Mouse (Mus musculus): ENCODE data around the gene Fam19a2. TPM values are rescaled to one million over a fixed set of nuclear protein-coding genes. Genes with fewer than 3 reads are reported as not detected.
A peak's percentile ranks its signal among the peaks of the same experiment; 100 is the strongest.

The Fam19a2 gene
- total RNA-seq, 1 experiment = 0.27 TPM

DNA sequence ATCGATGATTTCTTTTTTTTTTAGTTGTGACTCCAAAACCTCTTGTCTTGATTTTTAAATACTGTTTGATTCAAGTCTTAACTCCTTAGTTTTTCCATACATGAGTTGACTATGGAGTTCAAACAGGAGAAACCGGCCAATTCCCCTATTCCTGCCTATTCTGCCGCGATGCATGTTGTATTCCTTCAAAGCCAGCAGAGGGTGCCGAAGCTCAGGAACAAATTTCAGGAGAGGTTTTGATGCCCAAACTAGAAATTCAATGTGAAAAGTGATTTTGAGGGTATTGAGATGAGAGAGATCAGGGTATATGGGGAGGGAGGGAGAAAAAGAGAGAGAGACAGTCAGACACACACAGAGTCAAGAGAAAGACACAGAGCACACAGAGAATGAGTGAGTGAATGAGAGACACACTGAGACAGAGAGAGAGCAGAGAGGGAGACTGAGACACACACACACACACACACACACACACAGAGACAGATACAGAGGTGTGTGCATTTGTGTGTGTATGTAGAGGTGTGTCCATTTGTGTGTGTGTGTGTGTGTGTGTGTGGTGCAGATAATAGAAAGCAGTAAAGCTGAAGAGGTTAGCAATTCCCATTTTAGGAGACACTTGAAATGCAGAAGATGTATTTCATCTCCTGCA is 78.9 kb downstream of the Fam19a2 start:
- Histone ChIP-seq H3K36me3 (ENCODE audit: control insufficient read depth, insufficient read depth, low read length, poor library complexity, severe bottlenecking) (no peaks in the 10 kb centered on the region), H3K4me3 (ENCODE audit: insufficient read depth in 1 of 2, low read depth in 1 of 2, low read length in 2 of 2, poor library complexity in 1 of 2, severe bottlenecking in 1 of 2) (no peak overlapping the region), H3K4me1 (ENCODE audit: control insufficient read depth in 2 of 2, insufficient read depth in 2 of 2, low read length in 2 of 2, poor library complexity in 1 of 2) (no peaks in the 10 kb centered on the region), H3K27ac (ENCODE audit: insufficient read depth, low read depth, low read length, poor library complexity, severe bottlenecking) (no peak overlapping the region), H3K9me3 (ENCODE audit: control insufficient read depth, insufficient read depth, low read depth, low read length) (no peaks in the 10 kb centered on the region), H3K9ac (ENCODE audit: insufficient read depth, low read depth, low read length, poor library complexity, severe bottlenecking) (no peak overlapping the region)
- in situ Hi-C loops (cut with MboI; ENCODE audit: low sequenced_read_pairs in 2 of 2, unreplicated experiment in 2 of 2) = no loop called here
- peak; percentile 17 for DNase-seq (ENCODE audit: low read depth, low spot score)
- TF ChIP-seq ZC3H11A (IDR thresholded peaks at IDR 0.05; ENCODE audit: borderline replicate concordance, low read depth, low read length) = no peak
- TF ChIP-seq CHD2 (IDR thresholded peaks at IDR 0.05; ENCODE audit: low read depth, low read length) = no peak
- TF ChIP-seq HCFC1 (IDR thresholded peaks at IDR 0.05; ENCODE audit: borderline replicate concordance, insufficient read depth, low read length) = no peak
- TF ChIP-seq ZNF384 (IDR thresholded peaks at IDR 0.05; ENCODE audit: low read depth, low read length) = no peak
- TF ChIP-seq MAFK (IDR thresholded peaks at IDR 0.05; ENCODE audit: insufficient read depth, low read depth, low read length) = no peak

DNA sequence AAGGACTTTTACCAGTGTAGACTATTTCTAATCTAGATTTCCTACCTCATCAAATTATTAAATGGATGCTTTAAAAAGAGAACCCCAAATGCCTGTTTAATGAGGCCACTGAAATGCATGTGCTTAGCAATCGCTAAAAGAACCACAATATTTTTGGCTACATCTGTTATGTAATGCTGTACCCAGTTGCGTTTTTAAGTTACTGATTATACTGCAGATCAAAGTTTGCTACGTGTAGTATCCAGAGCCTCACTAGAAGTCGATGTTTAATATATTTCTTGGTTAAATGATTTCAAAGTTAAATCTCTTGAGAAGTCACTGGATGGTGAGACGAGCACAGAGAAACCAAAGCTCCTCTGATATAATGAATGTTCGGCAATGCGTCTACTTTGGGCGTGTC is 82.5 kb downstream of the Fam19a2 start:
- Histone ChIP-seq H3K9ac (ENCODE audit: insufficient read depth, low read depth, low read length, poor library complexity, severe bottlenecking) (no peak overlapping the region), H3K9me3 (ENCODE audit: control insufficient read depth, insufficient read depth, low read depth, low read length) (no peaks in the 10 kb centered on the region), H3K4me1 (ENCODE audit: control insufficient read depth in 2 of 2, insufficient read depth in 2 of 2, low read length in 2 of 2, poor library complexity in 1 of 2) (no peaks in the 10 kb centered on the region), H3K36me3 (ENCODE audit: control insufficient read depth, insufficient read depth, low read length, poor library complexity, severe bottlenecking) (no peaks in the 10 kb centered on the region), H3K27ac (ENCODE audit: insufficient read depth, low read depth, low read length, poor library complexity, severe bottlenecking) (no peak overlapping the region), H3K4me3 (ENCODE audit: insufficient read depth in 1 of 2, low read depth in 1 of 2, low read length in 2 of 2, poor library complexity in 1 of 2, severe bottlenecking in 1 of 2) (no peak overlapping the region)
- no peak for DNase-seq (ENCODE audit: low read depth, low spot score)
- no peak for TF ChIP-seq CHD2 (IDR thresholded peaks at IDR 0.05; ENCODE audit: low read depth, low read length)
- TF ChIP-seq HCFC1 (IDR thresholded peaks at IDR 0.05; ENCODE audit: borderline replicate concordance, insufficient read depth, low read length) = no peak
- no peak for TF ChIP-seq ZNF384 (IDR thresholded peaks at IDR 0.05; ENCODE audit: low read depth, low read length)
- TF ChIP-seq MAFK (IDR thresholded peaks at IDR 0.05; ENCODE audit: insufficient read depth, low read depth, low read length) = no peak
- no peak for TF ChIP-seq ZC3H11A (IDR thresholded peaks at IDR 0.05; ENCODE audit: borderline replicate concordance, low read depth, low read length)
- in situ Hi-C loops (cut with MboI; ENCODE audit: low sequenced_read_pairs in 2 of 2, unreplicated experiment in 2 of 2) = no loop called here

DNA sequence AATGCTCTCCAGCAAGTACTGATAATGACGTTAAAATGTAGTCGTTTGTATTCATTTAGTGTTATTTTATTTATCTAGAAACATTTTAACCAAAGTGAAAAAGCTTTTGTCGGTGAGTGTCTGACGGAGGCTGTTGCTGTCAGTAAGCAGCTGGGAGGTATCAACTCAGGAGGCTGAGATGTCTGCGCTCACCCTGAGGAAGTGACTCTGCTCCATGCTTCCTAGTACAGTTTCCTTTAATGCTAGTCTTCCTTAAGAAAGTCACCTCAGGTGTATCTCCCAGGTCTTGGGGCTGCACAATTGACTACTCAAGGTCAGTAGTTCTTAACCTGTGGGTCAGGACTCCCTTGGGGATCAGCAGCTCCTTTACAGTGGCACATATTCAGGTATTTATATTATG is 89.9 kb downstream of the Fam19a2 start:
- Histone ChIP-seq H3K4me3 (ENCODE audit: insufficient read depth in 1 of 2, low read depth in 1 of 2, low read length in 2 of 2, poor library complexity in 1 of 2, severe bottlenecking in 1 of 2) (no peak overlapping the region), H3K9ac (ENCODE audit: insufficient read depth, low read depth, low read length, poor library complexity, severe bottlenecking) (no peak overlapping the region), H3K36me3 (ENCODE audit: control insufficient read depth, insufficient read depth, low read length, poor library complexity, severe bottlenecking) (no peaks in the 10 kb centered on the region), H3K27ac (ENCODE audit: insufficient read depth, low read depth, low read length, poor library complexity, severe bottlenecking) (no peak overlapping the region), H3K4me1 (ENCODE audit: control insufficient read depth in 2 of 2, insufficient read depth in 2 of 2, low read length in 2 of 2, poor library complexity in 1 of 2) (no peaks in the 10 kb centered on the region), H3K9me3 (ENCODE audit: control insufficient read depth, insufficient read depth, low read depth, low read length) (no peaks in the 10 kb centered on the region)
- in situ Hi-C loops (cut with MboI; ENCODE audit: low sequenced_read_pairs in 2 of 2, unreplicated experiment in 2 of 2) = no loop called here
- no peak for DNase-seq (ENCODE audit: low read depth, low spot score)
- no peak for TF ChIP-seq ZC3H11A (IDR thresholded peaks at IDR 0.05; ENCODE audit: borderline replicate concordance, low read depth, low read length)
- no peak for TF ChIP-seq HCFC1 (IDR thresholded peaks at IDR 0.05; ENCODE audit: borderline replicate concordance, insufficient read depth, low read length)
- no peak for TF ChIP-seq ZNF384 (IDR thresholded peaks at IDR 0.05; ENCODE audit: low read depth, low read length)
- no peak for TF ChIP-seq CHD2 (IDR thresholded peaks at IDR 0.05; ENCODE audit: low read depth, low read length)
- TF ChIP-seq MAFK (IDR thresholded peaks at IDR 0.05; ENCODE audit: insufficient read depth, low read depth, low read length) = no peak

DNA sequence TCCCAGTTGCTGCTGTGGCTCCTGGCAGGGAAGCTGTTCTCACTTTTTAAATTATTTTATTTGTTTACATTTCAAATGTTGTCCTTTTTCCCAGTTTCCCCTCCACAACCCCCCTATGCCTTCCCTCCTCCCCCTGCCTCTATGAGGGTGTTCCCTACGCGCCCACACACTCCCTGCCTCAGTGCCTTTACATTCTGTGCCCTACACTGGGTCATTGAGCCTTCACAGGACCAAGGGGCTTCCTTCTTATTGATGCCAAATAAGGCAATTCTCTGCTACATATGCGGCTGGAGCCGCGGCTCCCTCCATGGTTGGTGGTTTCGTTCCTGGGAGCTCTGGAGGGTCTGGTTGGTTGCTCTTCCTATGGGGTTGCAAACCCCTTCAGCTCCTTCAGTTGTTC is 93.2 kb downstream of the Fam19a2 start:
- no peaks in the 10 kb centered on the region for H3K9me3 ChIP-seq (ENCODE audit: control insufficient read depth, insufficient read depth, low read depth, low read length)
- H3K36me3 ChIP-seq (ENCODE audit: control insufficient read depth, insufficient read depth, low read length, poor library complexity, severe bottlenecking) = no peaks in the 10 kb centered on the region
- H3K27ac ChIP-seq (ENCODE audit: insufficient read depth, low read depth, low read length, poor library complexity, severe bottlenecking) = no peak overlapping the region
- H3K9ac ChIP-seq (ENCODE audit: insufficient read depth, low read depth, low read length, poor library complexity, severe bottlenecking) = no peak overlapping the region
- no peak for DNase-seq (ENCODE audit: low read depth, low spot score)
- no peak for TF ChIP-seq CHD2 (IDR thresholded peaks at IDR 0.05; ENCODE audit: low read depth, low read length)
- no peak for TF ChIP-seq ZC3H11A (IDR thresholded peaks at IDR 0.05; ENCODE audit: borderline replicate concordance, low read depth, low read length)
- TF ChIP-seq ZNF384 (IDR thresholded peaks at IDR 0.05; ENCODE audit: low read depth, low read length) = no peak
- no peak overlapping the region for H3K4me3 ChIP-seq (ENCODE audit: insufficient read depth in 1 of 2, low read depth in 1 of 2, low read length in 2 of 2, poor library complexity in 1 of 2, severe bottlenecking in 1 of 2)
- no peaks in the 10 kb centered on the region for H3K4me1 ChIP-seq (ENCODE audit: control insufficient read depth in 2 of 2, insufficient read depth in 2 of 2, low read length in 2 of 2, poor library complexity in 1 of 2)
- in situ Hi-C loops (cut with MboI; ENCODE audit: low sequenced_read_pairs in 2 of 2, unreplicated experiment in 2 of 2) = no loop called here

DNA sequence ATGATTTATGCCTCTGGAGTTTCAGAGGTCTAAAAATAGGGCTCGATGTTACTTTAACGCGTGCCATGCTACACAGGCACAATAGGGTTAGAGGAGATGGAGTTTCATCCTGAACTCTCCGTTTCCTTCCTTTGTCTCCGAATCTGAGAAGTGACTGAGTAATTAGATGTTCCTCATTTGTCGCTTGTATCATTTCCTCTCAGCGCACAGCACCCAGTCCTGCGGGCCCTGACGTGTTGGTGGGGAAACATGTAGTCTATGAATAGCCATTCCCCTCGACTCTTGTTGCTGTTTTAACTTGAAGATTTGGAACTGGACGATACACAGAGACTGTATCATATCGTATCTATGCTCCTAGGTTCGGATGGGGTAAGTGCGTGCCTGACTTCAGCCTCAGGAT is 96.7 kb downstream of the Fam19a2 start:
- Histone ChIP-seq H3K4me3 (ENCODE audit: insufficient read depth in 1 of 2, low read depth in 1 of 2, low read length in 2 of 2, poor library complexity in 1 of 2, severe bottlenecking in 1 of 2) (no peak overlapping the region), H3K4me1 (ENCODE audit: control insufficient read depth in 2 of 2, insufficient read depth in 2 of 2, low read length in 2 of 2, poor library complexity in 1 of 2) (no peaks in the 10 kb centered on the region), H3K27ac (ENCODE audit: insufficient read depth, low read depth, low read length, poor library complexity, severe bottlenecking) (no peak overlapping the region), H3K36me3 (ENCODE audit: control insufficient read depth, insufficient read depth, low read length, poor library complexity, severe bottlenecking) (no peaks in the 10 kb centered on the region), H3K9me3 (ENCODE audit: control insufficient read depth, insufficient read depth, low read depth, low read length) (no peaks in the 10 kb centered on the region), H3K9ac (ENCODE audit: insufficient read depth, low read depth, low read length, poor library complexity, severe bottlenecking) (no peak overlapping the region)
- in situ Hi-C loops (cut with MboI; ENCODE audit: low sequenced_read_pairs in 2 of 2, unreplicated experiment in 2 of 2) = no loop called here
- no peak for TF ChIP-seq CHD2 (IDR thresholded peaks at IDR 0.05; ENCODE audit: low read depth, low read length)
- no peak for TF ChIP-seq MAFK (IDR thresholded peaks at IDR 0.05; ENCODE audit: insufficient read depth, low read depth, low read length)
- TF ChIP-seq ZNF384 (IDR thresholded peaks at IDR 0.05; ENCODE audit: low read depth, low read length) = no peak
- no peak for TF ChIP-seq ZC3H11A (IDR thresholded peaks at IDR 0.05; ENCODE audit: borderline replicate concordance, low read depth, low read length)
- TF ChIP-seq HCFC1 (IDR thresholded peaks at IDR 0.05; ENCODE audit: borderline replicate concordance, insufficient read depth, low read length) = no peak
- no peak for DNase-seq (ENCODE audit: low read depth, low spot score)

All from ES-E14 (cell line).